Mouse (Mus musculus) CH12.LX (cell line): ENCODE data around the gene Cobl.

ENCODE experiments used
- POLR2A ChIP-seq: IDR thresholded peaks from 2 replicates; pipeline ENCODE4 v1.6.1; 2011; ENCODE audit warnings: low read depth, mild to moderate bottlenecking, improper control_type of control experiment, low read length
- SMC3 ChIP-seq: IDR thresholded peaks from 2 replicates; pipeline ENCODE4 v1.6.1; 2011; ENCODE audit warnings: low read depth, low read length, improper control_type of control experiment
- USF2 ChIP-seq: conservative IDR thresholded peaks from 2 replicates; pipeline ENCODE4 v1.6.1; 2011; ENCODE audit warnings: low read depth, low read length, improper control_type of control experiment

GRCm38 (mm10) chr11:12506371-12506890 lies 41.7 kb upstream of the Cobl start:
- no peak for TF ChIP-seq USF2
- no peak for TF ChIP-seq SMC3
- no peak for TF ChIP-seq POLR2A
